Mouse (Mus musculus) CD4-positive helper T cell, adult 2 months (primary cell): ENCODE data around the gene Ppp2r5e.

Experiments
- DNase-seq: peaks from one replicate; pipeline ENCODE4 v3.0.0-alpha.2; 2012; ENCODE audit warnings: low read depth, missing footprints, low spot score

Gene Ppp2r5e

GRCm38 (mm10) chr12:75487500-75487899, 108.5 kb downstream of the Ppp2r5e start:
- DNase-seq = no peak

GRCm38 (mm10) chr12:75486568-75487286, 109.3 kb downstream of the Ppp2r5e start:
- no peak for DNase-seq

- DNase-seq = no peak
These were observed 113.3 kb downstream of the Ppp2r5e start for GRCm38 (mm10) chr12:75482781-75483180.

- no peak for DNase-seq
These were observed 114.0 kb downstream of the Ppp2r5e start for GRCm38 (mm10) chr12:75482015-75482414.

GRCm38 (mm10) chr12:75480031-75480430, 116.0 kb downstream of the Ppp2r5e start:
- DNase-seq = no peak

GRCm38 (mm10) chr12:75479375-75479898, 116.6 kb downstream of the Ppp2r5e start:
- DNase-seq = no peak

GRCm38 (mm10) chr12:75478596-75478995, 117.4 kb downstream of the Ppp2r5e start:
- DNase-seq = no peak

- no peak for DNase-seq
These were observed 117.9 kb downstream of the Ppp2r5e start for GRCm38 (mm10) chr12:75478117-75478516.

- no peak for DNase-seq
These were observed 123.0 kb downstream of the Ppp2r5e start for GRCm38 (mm10) chr12:75473021-75473420.

- DNase-seq = no peak
These were observed 123.9 kb downstream of the Ppp2r5e start for GRCm38 (mm10) chr12:75472107-75472506.

- DNase-seq = no peak
These were observed 128.2 kb downstream of the Ppp2r5e start for GRCm38 (mm10) chr12:75467814-75468213.

GRCm38 (mm10) chr12:75467127-75467526, 128.9 kb downstream of the Ppp2r5e start:
- DNase-seq = no peak

GRCm38 (mm10) chr12:75466206-75466605, 129.8 kb downstream of the Ppp2r5e start:
- DNase-seq = no peak

GRCm38 (mm10) chr12:75464016-75464769, 131.9 kb downstream of the Ppp2r5e start:
- peak; percentile 15 for DNase-seq

GRCm38 (mm10) chr12:75460561-75460960, 135.5 kb downstream of the Ppp2r5e start:
- no peak for DNase-seq

- no peak for DNase-seq
These were observed 136.4 kb downstream of the Ppp2r5e start for GRCm38 (mm10) chr12:75459656-75460055.

- DNase-seq = no peak
These were observed 142.6 kb downstream of the Ppp2r5e start for GRCm38 (mm10) chr12:75453441-75453840.

GRCm38 (mm10) chr12:75453027-75453426, 143.0 kb downstream of the Ppp2r5e start:
- DNase-seq = peak; percentile 19

- DNase-seq = no peak
These were observed 145.5 kb downstream of the Ppp2r5e start for GRCm38 (mm10) chr12:75450592-75450991.

- peak; percentile 75 for DNase-seq
These were observed 146.0 kb downstream of the Ppp2r5e start for GRCm38 (mm10) chr12:75450011-75450410.

GRCm38 (mm10) chr12:75449475-75449966, 146.5 kb downstream of the Ppp2r5e start:
- peak; percentile 74 for DNase-seq

- DNase-seq = no peak
These were observed 147.1 kb downstream of the Ppp2r5e start for GRCm38 (mm10) chr12:75448921-75449320.
